Mouse (Mus musculus) stomach, adult 2 months (tissue): ENCODE data around the gene Esyt3. TPM values are rescaled to one million over a fixed set of nuclear protein-coding genes. Genes with fewer than 3 reads are reported as not detected.

ENCODE experiments used
- polyA plus RNA-seq: library from polyadenylated mRNA; depleted of rRNA; stranded (reverse); fragments of >200 nt; gene quantifications from 2 replicates; pipeline ENCODE4 v1.2.3, GENCODE M21; 2012; rRNA removed

Esyt3 gene
- 2.0 and 3.2 TPM in 2 replicates for polyA plus RNA-seq

DNA sequence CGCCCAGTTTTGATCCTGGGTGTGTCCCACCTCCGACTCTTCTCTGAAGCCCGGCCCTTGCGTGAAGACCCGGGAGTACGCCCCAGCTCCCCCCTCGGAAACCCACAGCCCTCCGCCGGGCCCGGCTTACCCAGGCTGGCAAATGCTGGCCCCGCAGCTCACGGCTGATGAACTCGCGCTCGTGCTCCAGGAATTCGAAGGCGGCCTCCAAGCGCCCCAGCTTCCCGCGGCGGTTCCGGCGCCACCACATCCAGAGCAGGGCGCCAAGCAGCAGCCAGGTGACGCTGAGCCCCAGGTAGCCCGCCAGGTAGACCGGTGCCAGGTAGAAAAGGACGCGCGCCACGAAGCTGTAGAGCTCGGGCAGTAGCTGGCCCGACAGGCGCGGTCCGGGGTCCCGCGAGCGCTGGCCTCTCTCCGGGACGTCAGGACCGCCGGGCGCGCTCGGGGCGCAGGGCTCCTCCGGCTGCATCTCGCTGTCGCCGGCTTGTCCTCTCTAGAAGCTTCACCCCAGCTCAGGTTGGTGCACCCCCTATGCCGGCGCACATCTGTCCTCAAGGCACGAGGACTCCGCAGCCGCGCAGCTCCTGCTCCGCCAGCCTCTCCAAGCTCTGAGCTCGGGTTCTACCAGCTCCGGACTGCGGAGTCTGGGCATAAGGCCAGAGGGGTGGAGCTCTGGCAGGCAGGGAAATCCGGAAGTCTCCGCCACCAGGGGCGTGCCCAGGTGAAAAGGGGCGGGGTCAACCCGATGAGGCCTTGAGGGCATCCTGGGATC, at the start of gene Esyt3:
Esyt3 (minus strand) TSS at position 637 of the 772 bp plus-strand sequence.

Other genes with a start within 250 kb of the Esyt3 start
- 0.82 and 0.84 TPM in 2 replicates for gene Pik3cb, start 217.9 kb downstream of the Esyt3 start, polyA plus RNA-seq
- not detected in 2 replicates for gene Faiml, start 121.3 kb downstream of the Esyt3 start, polyA plus RNA-seq
- gene Cep70, start 115.2 kb downstream of the Esyt3 start, polyA plus RNA-seq: 0.44 and 0.58 TPM in 2 replicates
- 2.7 and 3.8 TPM in 2 replicates for gene Mras, start 78.8 kb upstream of the Esyt3 start, polyA plus RNA-seq
- not detected in 2 replicates for gene Nme9, start 92.9 kb upstream of the Esyt3 start, polyA plus RNA-seq
- gene Armc8, start 210.3 kb upstream of the Esyt3 start, polyA plus RNA-seq: 2.3 and 3.4 TPM in 2 replicates
- 2.8 and 3.5 TPM in 2 replicates for gene Dbr1, start 217.2 kb upstream of the Esyt3 start, polyA plus RNA-seq